Mouse (Mus musculus): ENCODE results near the gene Vmn2r30.
"Not testable (repeated sequence)": the region's sequence is repeated elsewhere in the genome, so short reads cannot be mapped to it uniquely, and the experiment has no call there.

The Vmn2r30 gene

GRCm38 (mm10) chr7:7337509-7337908, at the start of gene Vmn2r30:
Gene Vmn2r30, minus strand, starts transcription at chr7:7337609.
- DNase-seq (ENCODE audit: low spot score in 2 of 2): not testable (repeated sequence)

GRCm38 (mm10) chr7:7374431-7374830, 37.0 kb upstream of the Vmn2r30 start, which contains the start of gene Gm45783:
Gene Gm45783, minus strand, starts transcription at chr7:7374573.
- not testable (repeated sequence) for DNase-seq (ENCODE audit: low spot score in 2 of 2)

- DNase-seq (ENCODE audit: low spot score in 2 of 2): peak in 1 of 2 experiments; percentile 59
These were observed 41.8 kb downstream of the Vmn2r30 start for GRCm38 (mm10) chr7:7295595-7295994.

- no peak for DNase-seq (ENCODE audit: low spot score in 2 of 2)
These were observed 56.0 kb downstream of the Vmn2r30 start for GRCm38 (mm10) chr7:7281383-7281782.

- peak; percentile 92 to 93 for DNase-seq (ENCODE audit: low spot score in 2 of 2)
These were observed 59.3 kb downstream of the Vmn2r30 start, which contains the start of gene Gm45844 for GRCm38 (mm10) chr7:7277966-7278567. Gene Gm45844, minus strand, starts transcription at chr7:7278289.

GRCm38 (mm10) chr7:7277556-7277955, 59.9 kb downstream of the Vmn2r30 start:
- not testable (repeated sequence) for DNase-seq (ENCODE audit: low spot score in 2 of 2)
